Mouse (Mus musculus) bone marrow macrophage, adult 2 months (primary cell): Measurements from ENCODE around the gene Pfpl.

Experiments
- CTCF ChIP-seq: IDR thresholded peaks from 2 replicates; pipeline ENCODE4 v1.5.1; 2012; ENCODE audit warnings: low read depth, mild to moderate bottlenecking, low read length, moderate library complexity
- POLR2A ChIP-seq: IDR thresholded peaks from 2 replicates; pipeline ENCODE4 v1.6.1; 2012; ENCODE audit warnings: mild to moderate bottlenecking, low read depth, low read length, borderline replicate concordance

GRCm38 (mm10) chr19:12467436-12467835 is 39.7 kb downstream of the Pfpl start:
- TF ChIP-seq POLR2A = no peak
- peak; percentile 50; the same call in 1 of the 2 replicates for TF ChIP-seq CTCF
